Mouse (Mus musculus) bone marrow, adult 2 months (tissue): ENCODE results near the gene Ern1.

Experiments
- CTCF ChIP-seq: fragments of 200-500 bp; IDR thresholded peaks from 2 replicates; pipeline ENCODE4 v1.5.1; 2011; ENCODE audit warnings: low read length, control low read depth; ENCODE audit not compliant: control insufficient read depth, insufficient read depth
- POLR2A ChIP-seq: fragments of 200-500 bp; IDR thresholded peaks from 2 replicates; pipeline ENCODE4 v1.6.1; 2011; ENCODE audit warnings: low read depth, mild to moderate bottlenecking, control low read depth, low read length, borderline replicate concordance; ENCODE audit not compliant: control insufficient read depth

DNA sequence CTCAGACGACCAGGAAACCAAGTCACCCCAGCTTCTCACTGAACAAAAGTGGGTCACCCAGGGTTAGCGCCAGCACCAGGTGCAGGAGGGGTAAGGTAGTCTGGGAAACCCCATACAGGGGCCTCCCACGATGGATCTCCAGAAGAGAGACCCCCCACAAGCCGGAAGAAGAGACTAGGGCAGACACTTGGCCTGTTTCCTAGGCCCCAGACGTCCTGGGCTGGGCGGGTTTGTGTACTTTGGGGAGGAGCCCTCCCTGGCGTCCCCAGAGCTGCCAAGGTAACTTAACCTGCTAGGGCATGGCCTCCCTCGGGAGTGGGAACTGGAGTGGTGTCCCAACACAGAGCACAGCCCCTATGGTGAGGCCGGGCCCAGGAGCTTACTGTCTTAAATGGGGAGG is 113.1 kb downstream of the Ern1 start:
- TF ChIP-seq CTCF (no peak), POLR2A (no peak)
